In genomic region chr11:34149370-34149976, GRCm38 (mm10) we compare ENCODE assay signal across 8 mouse cellular contexts. TPM values are rescaled to one million over a fixed set of nuclear protein-coding genes. Genes with fewer than 3 reads are reported as not detected.
DNase-seq lines count a peak whose midpoint lies in the region; ATAC-seq and TF ChIP-seq lines count a peak whose summit lies in the region.

No protein-coding gene starts in this region.

- H3K27ac ChIP-seq in intestine, embryonic 16.5 days (ENCODE audit: low read length), result no peak overlapping the region
- H3K27ac ChIP-seq in midbrain, embryonic 12.5 days (replicated peaks), result no peak overlapping the region
- no peak overlapping the region for H3K27ac ChIP-seq in small intestine, adult 2 months (ENCODE audit: insufficient read depth, low read depth, low read length)

- intact Hi-C loops in left cerebral cortex, postnatal 14 days (cut with DNase I), result loop anchor here (2.0 kb wide), 1 partner anchor 63 kb away; no protein-coding TSS in a partner anchor

- no peaks in the 10 kb centered on the region for H3K36me3 ChIP-seq in intestine, embryonic 16.5 days (ENCODE audit: control insufficient read depth, insufficient read depth, low read length)
- H3K36me3 ChIP-seq in midbrain, embryonic 12.5 days, result no peaks in the 10 kb centered on the region
- H3K36me3 ChIP-seq in small intestine, adult 2 months (ENCODE audit: control insufficient read depth, insufficient read depth, low read length), result no peaks in the 10 kb centered on the region

- TF ChIP-seq CTCF in small intestine, adult 2 months (IDR thresholded peaks at IDR 0.05; ENCODE audit: extremely low read depth, insufficient read length, insufficient replicate concordance, low read depth, low read length), result peak; percentile 46; the same call in 1 of the 2 replicates

- peak; percentile 75 for DNase-seq in adrenal gland, adult 2 months
- peak; percentile 86 to 88 for DNase-seq in cerebellum, postnatal 36 days
- peak; percentile 87 for DNase-seq in gastrocnemius, adult 18-20 months (ENCODE audit: low spot score)
- DNase-seq in left cerebral cortex, postnatal 14 days (ENCODE audit: low spot score in 2 of 2), result peak; percentile 90 to 93

- WGBS in intestine, embryonic 16.5 days, result 28% methylated on average over 5 of the region's 5 CpGs
- WGBS in midbrain, embryonic 12.5 days, result 35% methylated on average over 5 of the region's 5 CpGs
- WGBS in small intestine, adult 2 months, result 29% methylated on average over 5 of the region's 5 CpGs

- H3K4me2 ChIP-seq in intestine, embryonic 16.5 days (ENCODE audit: low read depth, low read length), result no peak overlapping the region
- no peak overlapping the region for H3K4me2 ChIP-seq in midbrain, embryonic 12.5 days (replicated peaks)

- H3K9me3 ChIP-seq in intestine, embryonic 16.5 days (ENCODE audit: control insufficient read depth, low read length), result no peaks in the 10 kb centered on the region
- H3K9me3 ChIP-seq in midbrain, embryonic 12.5 days, result no peaks in the 10 kb centered on the region

- ATAC-seq in intestine, embryonic 16.5 days, result peak; percentile 44; the same call in 1 of the 2 replicates
- peak; percentile 71 for ATAC-seq in midbrain, embryonic 12.5 days (ENCODE audit: low FRiP score, low read depth)
- no peak for ATAC-seq in activated CD4-positive, CD25-positive, alpha-beta regulatory T cell, adult 4 months

- no peak overlapping the region for H3K9ac ChIP-seq in intestine, embryonic 16.5 days (ENCODE audit: low read depth, low read length)
- H3K9ac ChIP-seq in midbrain, embryonic 12.5 days (replicated peaks), result no peak overlapping the region

- no peak for TF ChIP-seq POLR2A in small intestine, adult 2 months (IDR thresholded peaks at IDR 0.05; ENCODE audit: low read depth, low read length)

- no peak overlapping the region for H3K4me3 ChIP-seq in intestine, embryonic 16.5 days (ENCODE audit: low read length)
- H3K4me3 ChIP-seq in midbrain, embryonic 12.5 days, result no peak overlapping the region
- H3K4me3 ChIP-seq in small intestine, adult 2 months (ENCODE audit: low read depth, low read length), result no peak overlapping the region

- no peaks in the 10 kb centered on the region for H3K4me1 ChIP-seq in intestine, embryonic 16.5 days (ENCODE audit: control insufficient read depth, insufficient read depth, low read length)
- no peaks in the 10 kb centered on the region for H3K4me1 ChIP-seq in midbrain, embryonic 12.5 days
- H3K4me1 ChIP-seq in small intestine, adult 2 months (ENCODE audit: control insufficient read depth, insufficient read depth, insufficient read length, low read length), result no peaks in the 10 kb centered on the region

- no peaks in the 10 kb centered on the region for H3K27me3 ChIP-seq in intestine, embryonic 16.5 days (replicated peaks; ENCODE audit: control insufficient read depth, insufficient read depth, low read length)
- H3K27me3 ChIP-seq in midbrain, embryonic 12.5 days, result no peaks in the 10 kb centered on the region; the same call in 1 of the 2 replicates
- H3K27me3 ChIP-seq in small intestine, adult 2 months (ENCODE audit: control insufficient read depth, insufficient read depth, low read length), result no peaks in the 10 kb centered on the region

RNA-seq across cellular contexts. Expression of gene 4930469K13Rik, which starts 51.1 kb away (rescaled TPM):
- not detected for total RNA-seq in adrenal gland, adult 2 months (2021)
- not detected in 2 replicates for polyA plus RNA-seq in adrenal gland, adult 2 months (2012; rRNA removed)
- total RNA-seq in gastrocnemius, adult 18-20 months (2021), result not detected
- 0.68 TPM in 1 of 2 replicates, not detected in the other for polyA plus RNA-seq in intestine, embryonic 16.5 days (2015; fragmentation: Nextera tagmentation; extraction: Ambion mirVana)
- not detected for total RNA-seq in left cerebral cortex, postnatal 14 days (2021)
- polyA plus RNA-seq in midbrain, embryonic 12.5 days (2016; fragmentation: Nextera tagmentation; extraction: Ambion mirVana), result not detected in 2 replicates
- polyA plus RNA-seq in small intestine, adult 2 months (2012; rRNA removed), result not detected in 2 replicates
- polyA plus RNA-seq in activated CD4-positive, CD25-positive, alpha-beta regulatory T cell, adult 4 months (2017; shearing (Covaris generic)), result 1 to 10 TPM; 4.4 to 9.0 TPM

RNA-seq across cellular contexts. Expression of gene Foxi1, which starts 58.4 kb away (rescaled TPM):
- total RNA-seq in adrenal gland, adult 2 months (2021), result not detected
- polyA plus RNA-seq in adrenal gland, adult 2 months (2012; rRNA removed), result not detected in 2 replicates
- not detected for total RNA-seq in gastrocnemius, adult 18-20 months (2021)
- polyA plus RNA-seq in intestine, embryonic 16.5 days (2015; fragmentation: Nextera tagmentation; extraction: Ambion mirVana), result not detected in 2 replicates
- not detected for total RNA-seq in left cerebral cortex, postnatal 14 days (2021)
- not detected in 2 replicates for polyA plus RNA-seq in midbrain, embryonic 12.5 days (2016; fragmentation: Nextera tagmentation; extraction: Ambion mirVana)
- polyA plus RNA-seq in small intestine, adult 2 months (2012; rRNA removed), result not detected in 2 replicates
- not detected for polyA plus RNA-seq in activated CD4-positive, CD25-positive, alpha-beta regulatory T cell, adult 4 months (2017; shearing (Covaris generic))
